Mouse (Mus musculus) cerebellum, adult 8-10 months (tissue): ENCODE measurements around the gene Cox19.
"Not testable (repeated sequence)": the region's sequence is repeated elsewhere in the genome, so short reads cannot be mapped to it uniquely, and the experiment has no call there.

ENCODE experiments used
- DNase-seq: peaks from one replicate; pipeline ENCODE4 v3.0.0; 2022

Cox19 gene

DNA sequence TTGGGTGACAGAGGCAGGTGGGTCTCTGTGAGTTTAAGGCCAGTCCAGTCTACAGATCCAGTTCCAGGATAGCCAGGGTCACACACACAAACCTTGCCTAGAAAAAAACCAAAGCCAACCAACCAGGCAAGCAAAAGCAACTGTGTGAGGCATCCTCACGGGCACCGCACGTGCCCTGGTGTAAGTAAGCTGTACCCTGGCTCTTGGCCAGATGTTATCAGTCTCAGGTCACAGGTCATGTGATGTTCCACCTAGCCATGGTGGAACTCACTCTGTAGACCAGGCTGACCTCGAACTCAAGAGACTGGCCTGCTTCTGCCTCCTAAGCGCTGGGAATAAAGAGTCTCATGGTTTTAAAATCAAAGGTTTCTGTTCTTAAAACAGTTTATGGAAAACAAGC lies 8.0 kb upstream of the Cox19 start:
- DNase-seq = no peak

DNA sequence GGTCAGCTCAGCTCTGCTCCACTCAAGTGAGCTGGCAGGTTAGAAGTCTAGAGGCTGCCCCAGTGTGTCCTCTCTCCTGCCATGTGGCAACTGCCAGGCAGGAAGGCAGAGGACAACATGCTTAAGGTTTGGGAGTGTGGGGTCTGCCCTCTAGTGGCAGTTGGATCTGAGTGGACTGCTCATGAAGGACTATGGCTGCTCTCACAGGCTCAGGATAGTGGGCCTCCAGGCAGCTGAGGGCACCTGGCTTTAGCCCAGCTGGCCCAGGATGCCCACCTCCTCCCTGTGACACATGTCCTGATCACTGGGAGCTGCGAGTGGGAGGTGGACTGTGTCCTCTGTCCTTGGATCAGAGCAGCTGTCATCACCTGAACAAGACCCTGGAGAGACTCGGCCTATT lies 7.4 kb upstream of the Cox19 start:
- DNase-seq = no peak

DNA sequence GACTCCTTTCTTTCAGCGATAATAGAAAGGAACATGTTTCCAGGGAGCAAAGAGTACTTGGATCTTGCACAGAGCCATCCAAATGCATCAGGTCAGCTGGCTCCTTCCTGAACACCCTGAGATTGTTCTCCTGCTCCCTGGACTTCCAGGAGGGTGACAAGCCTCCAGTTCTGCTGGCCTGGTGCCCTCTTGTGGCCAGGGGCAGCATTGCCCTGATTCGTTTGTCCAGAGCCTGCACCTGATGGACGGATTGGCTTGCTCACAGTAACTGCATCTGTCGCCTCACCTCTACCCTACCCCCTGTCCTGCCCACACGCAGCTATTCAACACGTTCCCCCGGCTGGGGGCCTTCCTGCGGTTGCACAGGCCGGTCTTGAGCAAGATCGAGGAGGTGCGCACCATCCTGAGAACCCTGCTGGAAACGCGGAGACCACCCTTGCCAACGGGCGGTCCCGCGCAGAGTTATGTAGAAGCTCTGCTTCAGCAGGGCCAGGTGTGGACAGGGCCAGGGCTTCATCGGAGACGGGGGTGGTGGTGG lies 4.1 kb upstream of the Cox19 start:
- peak; percentile 86 for DNase-seq

DNA sequence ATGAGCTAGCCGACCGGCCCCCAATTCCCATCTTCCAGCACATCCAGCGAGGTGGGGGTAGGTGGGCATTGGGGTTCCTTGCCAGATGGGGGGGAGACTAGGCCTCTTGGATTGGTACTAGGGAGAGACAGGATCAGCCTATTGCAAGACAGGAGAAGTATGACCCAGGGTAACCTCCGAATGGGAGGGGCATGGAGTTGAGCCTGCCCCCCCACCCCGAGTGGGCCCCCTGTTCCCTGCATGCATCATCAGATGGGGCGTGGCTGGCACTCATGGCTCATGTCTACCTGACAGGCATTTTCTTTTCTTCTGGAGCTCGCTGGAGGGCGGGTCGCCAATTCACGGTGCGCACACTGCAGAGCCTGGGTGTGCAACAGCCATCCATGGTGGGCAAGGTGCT lies 2.7 kb upstream of the Cox19 start:
- no peak for DNase-seq

DNA sequence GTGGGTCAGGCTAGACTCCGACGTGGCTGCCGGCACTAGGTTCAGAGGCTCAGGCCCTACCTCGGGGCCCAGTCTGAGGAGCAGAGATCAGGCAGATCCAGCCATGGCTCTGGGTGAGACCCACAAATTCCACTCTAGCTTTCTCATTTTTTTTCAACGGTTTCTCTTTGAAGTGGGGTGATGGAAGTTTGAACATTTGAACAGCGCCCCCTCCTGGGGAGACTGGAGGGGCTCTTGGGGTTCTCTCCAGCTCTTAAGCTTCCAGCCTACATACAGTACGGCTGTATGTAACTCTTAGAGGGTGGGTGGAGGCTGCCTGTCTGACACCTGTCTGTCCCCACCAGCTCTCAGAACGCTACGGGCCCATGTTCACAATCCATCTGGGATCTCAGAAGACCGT lies 2.3 kb upstream of the Cox19 start:
- DNase-seq = no peak

DNA sequence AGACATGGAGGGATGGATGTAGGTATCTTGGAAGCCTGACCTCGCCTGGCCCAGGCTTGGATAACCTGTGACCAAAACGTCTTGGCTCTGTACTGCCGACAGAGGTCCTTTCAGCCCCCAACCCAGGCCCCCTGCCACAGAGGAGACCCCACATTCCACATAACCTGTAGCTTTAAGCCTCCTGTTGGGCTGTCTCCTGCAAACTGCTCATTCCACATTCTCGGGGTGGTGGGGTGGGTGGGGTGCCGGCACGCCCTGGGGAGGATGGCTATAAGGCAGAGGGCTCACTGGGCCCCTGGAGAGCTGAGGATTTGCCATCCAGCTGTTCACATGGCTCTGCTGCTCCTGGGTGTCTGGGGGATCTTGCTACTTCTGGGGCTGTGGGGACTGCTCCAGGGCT lies 1.1 kb upstream of the Cox19 start, which contains the start of gene Cyp2w1:
Gene Cyp2w1 (plus strand): TSS at position 301 of the 400 bp plus-strand sequence.
- DNase-seq = no peak

DNA sequence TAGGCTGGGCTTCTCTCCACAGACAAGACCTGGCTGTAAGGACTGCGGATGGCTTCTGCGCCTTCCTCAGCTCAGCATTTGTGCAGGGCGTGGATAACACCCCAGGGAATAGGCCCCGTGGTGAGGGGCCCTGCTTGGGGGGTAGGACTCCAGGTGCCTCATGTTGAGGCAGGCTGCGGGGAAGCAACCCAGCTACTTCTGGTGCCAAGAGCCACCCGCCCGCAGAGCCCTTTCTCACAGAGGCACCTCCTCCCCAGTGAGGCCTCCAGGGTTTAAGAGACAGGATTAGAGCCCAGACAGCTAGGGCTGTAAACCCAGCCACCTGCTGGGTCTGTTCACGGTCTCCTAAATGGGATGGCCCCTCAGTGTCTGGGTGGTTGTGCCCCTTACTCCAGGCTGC lies 410 bp upstream of the Cox19 start:
- no peak for DNase-seq

DNA sequence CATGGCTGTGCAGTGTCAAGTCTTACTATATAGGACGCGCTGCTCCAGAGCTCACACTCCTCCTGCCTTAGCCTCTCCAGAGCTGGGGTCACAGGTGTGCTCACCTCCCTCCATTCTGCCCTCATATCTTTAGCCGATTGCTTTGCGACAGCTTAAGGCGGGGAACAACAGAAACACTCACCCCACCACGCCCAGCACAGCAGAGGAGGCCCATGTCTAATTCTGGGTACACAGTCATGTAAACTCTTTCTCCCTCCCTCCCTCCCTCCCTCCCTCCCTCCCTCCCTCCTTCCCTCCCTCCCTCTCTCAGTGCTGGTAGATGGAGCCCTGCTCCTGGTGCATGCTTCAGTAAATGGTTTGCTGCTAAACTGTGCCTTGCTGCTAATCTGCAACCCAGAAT lies 1.5 kb downstream of the Cox19 start:
- no peak for DNase-seq

DNA sequence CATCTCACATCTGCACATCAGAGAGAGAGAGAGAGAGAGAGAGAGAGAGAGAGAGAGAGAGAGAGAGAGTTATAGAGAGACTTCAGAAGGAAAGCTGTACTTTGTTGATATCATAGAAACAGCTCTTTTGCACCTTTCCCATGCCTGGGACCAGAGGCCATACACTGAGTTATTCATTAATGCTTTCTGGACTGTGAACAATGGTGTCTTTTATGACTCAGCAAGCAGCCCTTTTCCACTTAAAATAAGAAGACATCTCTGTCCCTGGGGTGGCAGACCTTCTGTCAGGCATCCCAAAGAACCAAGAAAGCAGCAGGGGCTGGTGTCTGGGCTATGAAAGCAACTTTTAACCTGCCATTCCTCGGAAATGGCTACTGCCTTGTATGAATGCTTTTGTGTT lies 4.0 kb downstream of the Cox19 start:
- no peak for DNase-seq

DNA sequence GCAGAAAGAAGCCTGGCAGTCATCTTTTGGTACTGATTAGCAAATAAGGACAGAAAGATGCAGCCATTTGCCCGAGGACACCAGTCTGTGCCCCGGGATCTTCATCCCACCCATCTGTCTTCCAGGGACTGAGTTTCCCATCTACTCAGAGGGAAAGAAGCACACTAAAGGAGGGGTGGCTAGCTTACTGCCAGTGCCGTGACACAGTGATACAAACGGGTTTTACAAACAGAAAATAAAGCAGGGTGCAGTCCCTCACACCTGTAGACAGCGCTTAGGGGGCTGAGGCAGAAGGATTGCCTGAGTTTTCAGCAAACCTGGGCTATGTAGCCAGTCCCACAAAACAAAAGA lies 5.9 kb downstream of the Cox19 start:
- DNase-seq = no peak

DNA sequence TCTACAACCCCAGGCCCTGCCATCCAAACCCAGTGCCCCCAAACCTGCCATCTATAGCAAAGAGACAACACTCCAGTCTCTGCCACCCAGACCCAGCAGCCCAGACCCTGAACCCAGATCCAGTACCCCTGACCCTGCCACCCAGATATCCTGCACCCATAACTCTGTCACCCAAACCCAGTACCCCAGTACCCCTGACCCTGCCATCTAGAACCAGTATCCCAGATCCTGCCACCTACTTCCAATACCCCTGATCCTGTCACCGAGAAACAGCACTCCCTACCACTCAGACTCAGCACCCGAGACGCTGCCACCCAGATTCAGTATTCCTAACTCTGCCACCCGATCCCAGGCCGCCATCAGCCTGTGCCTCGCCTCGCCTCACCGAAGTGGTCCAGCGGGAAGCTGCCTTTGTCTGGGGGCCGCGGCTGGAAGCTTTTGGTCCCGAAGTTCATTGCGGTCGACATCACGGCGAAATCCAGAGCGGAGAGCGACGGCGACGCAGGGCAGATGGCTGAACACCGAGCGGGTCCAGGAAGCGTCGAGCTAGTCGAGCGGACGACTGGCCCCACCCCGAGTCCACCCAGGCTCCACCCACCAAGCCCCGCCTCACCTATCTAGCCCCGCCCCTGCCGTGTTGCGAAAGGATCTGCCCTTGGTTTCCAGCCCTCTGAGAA lies 6.4 kb downstream of the Cox19 start:
- DNase-seq = peak; percentile 91

DNA sequence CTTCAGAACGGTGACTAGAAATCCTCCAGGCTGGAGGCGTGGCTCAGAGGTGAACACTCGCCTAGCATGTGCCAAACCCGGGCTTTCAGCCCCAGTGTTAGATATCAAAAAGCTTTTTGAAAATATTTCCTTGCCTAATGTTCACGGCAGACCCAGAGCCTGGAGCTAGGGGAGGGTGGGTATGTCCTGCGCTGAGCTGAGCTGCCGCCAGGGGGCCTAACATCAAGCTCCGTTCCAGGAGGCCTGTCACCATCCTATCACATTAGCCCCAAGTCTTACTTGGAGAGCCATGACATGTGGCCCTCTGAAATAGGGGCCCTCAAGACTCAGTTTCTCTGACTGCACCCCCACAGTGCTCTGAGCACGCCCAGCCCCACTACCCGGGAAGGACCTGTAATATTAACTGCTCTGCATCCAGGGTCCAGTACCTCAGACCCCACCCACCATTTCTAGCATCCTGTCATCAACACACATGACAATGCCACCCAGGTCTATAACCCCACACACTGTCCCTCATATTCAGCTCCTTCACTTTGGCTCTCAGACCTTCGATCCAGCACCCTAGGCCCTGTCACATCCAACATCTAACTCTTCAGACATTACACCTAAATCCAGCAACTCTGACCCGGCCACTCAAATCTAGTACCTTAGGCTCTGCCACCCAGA lies 7.1 kb downstream of the Cox19 start:
- peak; percentile 70 for DNase-seq

DNA sequence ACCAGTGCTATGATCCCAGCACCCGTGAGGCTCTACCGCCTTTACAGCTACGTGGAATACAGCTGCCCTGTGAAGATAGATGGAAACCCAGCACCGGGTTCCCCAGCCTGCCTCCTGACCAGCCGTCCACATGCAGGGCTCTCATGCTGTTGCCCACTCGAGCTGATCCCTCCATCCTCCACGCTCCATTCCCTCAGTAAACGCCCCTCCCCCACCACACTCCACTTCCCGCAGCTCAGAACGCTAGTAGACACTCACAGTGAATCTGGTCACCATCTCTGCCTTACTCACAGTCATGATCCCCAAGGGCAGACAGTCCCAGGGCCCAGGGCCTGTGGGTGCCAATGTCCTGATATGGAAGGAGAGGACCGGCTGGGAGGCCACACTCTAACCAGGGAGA lies 12.3 kb downstream of the Cox19 start:
- no peak for DNase-seq

DNA sequence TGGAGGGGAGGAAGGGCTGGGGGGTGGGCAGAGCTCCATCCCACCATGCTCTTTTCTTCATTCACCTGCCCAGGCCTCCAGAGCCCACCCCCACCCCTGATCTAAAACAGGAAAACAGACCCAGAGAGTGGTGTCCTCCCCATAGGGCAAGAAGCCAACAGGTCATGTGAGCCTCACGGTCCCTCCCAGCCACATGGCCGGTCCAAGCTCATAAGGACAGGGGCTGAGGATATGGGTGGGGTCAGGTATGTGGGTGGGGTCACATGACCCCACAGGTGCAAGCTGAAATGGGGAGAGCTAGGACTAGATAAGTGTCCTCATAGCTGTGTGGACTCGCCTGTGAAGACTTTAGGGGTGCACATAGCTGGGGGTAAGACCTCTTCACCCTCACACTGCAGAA lies 12.8 kb downstream of the Cox19 start:
- no peak for DNase-seq

DNA sequence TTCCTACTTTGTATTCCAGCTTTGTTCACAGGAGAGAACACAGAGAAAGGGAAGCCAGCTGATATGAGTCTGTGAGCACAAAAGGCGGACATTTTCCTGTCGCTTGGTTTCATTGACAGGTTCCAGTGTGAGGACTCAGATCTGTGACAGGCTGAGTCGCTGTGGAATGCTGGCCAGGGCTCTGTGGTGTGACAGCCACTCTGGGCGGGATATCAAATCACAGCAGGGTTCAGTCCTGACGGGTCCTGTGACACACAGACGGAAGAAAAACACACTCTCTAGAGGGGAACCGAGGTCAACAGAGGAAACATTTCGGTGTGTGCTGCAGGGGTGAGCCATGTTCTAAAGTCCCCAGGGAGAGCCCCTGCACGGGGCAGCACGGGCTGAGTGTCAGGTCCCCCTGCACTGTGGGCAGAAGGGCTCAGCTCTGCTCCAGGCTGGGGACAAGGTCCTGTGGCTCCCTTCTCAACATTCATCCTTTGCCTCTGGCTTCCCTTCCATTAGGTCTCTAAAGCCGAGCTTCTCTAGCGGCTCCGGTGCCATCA lies 13.3 kb downstream of the Cox19 start:
- peak; percentile 86 for DNase-seq

DNA sequence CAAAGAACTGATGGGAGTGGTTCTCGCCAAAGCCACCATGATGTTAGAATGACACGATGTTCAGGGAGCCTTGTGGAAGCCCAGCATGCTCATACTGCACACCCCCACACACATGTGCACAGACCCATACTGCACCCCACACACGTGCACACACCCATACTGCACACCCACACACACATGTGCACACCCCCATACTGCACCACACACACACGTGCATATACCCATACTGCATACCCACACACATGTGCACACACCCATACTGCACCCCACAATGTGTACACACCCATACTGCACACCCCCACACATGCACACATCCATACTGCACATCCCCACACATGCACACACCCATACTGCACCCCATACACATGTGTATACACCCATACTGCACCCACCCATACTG lies 15.6 kb downstream of the Cox19 start:
- DNase-seq = no peak

DNA sequence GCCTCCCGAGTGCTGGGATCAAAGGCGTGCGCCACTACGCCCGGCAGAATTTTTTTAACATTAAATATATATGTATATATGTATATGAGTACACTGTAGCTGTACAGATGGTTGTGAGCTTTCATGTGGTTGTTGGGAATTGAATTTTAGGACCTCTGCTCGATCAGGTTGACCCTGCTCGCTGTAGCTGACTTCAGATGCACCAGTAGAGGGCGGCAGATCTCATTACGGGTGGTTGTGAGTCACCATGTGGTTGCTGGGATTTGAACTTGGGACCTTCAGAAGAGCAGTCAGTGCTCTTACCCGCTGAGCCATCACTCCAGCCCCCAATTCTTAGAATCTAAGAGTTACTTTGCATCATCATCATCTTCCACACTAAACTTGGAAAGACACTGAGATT lies 16.8 kb downstream of the Cox19 start:
- not testable (repeated sequence) for DNase-seq

DNA sequence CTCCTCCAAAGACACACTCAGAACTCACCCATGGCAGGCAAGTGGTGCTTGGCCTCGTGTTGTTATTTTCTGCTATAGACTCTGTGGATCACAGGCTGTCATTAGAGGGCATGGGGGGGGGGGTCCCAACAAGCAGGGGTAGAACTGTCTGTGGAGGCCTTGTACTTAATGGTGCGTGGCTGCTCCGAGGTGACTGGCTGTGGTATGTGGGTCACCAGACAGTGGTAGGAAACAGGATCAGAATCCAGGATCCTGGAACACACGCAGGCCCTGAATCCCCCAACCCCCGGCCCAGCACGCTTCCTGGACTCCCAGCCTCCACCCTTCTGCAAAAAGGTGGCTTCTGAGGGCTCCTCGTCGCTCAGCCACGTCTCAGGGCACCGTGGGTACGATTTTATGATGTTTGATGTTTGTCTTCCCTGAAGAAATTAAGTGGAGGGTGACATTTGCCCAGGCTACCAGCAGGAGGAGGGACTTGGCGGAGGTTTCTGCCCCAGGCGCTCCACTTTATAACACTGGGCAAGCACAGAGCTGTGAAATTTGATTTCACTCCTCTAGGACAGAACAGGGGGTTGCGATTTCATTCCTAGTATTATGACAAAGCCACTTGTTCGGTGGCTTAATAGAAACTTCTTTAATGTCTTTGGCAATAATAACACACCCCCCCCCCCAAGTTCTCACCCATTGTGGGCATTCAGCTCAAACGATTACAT lies 17.8 kb downstream of the Cox19 start:
- DNase-seq = no peak

DNA sequence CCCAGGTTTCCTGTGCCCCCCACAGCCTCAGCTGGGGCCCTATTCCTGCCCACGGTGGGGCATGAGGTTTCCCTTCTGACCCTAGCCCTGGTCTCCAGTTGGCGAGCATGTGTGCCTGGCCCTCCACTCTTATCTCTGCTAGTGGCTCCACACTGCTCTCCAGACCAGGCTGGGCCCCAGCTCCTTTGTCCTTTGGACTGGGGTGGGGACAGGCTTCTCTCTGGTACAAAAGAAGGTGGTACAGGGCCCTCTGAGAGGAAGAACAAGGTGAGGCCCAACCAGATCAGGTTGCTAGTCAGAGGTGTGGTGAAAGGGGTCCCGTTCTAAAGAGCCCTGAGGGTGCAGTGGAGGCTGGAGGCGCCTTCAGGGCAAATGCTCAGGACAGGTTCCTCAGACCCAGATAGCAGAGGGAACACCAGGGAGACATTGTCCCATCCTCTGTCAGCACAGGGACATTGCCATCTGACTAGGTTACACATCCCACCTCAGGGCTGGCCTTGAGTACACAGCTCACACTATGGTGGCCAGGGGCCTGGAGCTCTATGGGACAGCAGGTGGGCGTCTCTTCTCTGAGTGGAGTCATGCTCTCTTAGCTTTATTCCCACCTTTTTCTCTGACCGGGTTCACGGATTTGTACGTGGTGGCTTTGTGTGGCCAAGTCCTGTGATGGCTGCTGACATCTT lies 18.5 kb downstream of the Cox19 start:
- DNase-seq = no peak

DNA sequence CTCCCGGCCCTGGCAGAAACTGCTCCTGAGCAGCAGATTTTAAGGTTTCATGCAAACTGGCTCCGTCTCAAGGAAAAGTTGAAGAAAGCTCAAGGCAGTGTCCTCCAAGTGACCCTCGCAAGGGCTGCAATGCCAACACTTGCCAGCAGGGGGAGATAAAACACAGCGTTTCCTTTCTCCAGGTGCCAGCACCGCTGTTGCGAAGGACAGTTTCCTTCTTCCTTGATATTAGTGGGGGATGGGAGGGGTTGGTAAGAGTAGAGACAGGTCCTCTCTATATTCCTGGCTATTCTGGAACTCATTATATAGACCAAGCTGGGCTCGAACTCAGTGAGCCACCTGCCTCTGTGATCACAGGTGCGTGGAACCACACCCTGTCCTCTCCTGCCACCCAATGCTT lies 19.5 kb downstream of the Cox19 start:
- DNase-seq = peak; percentile 86

DNA sequence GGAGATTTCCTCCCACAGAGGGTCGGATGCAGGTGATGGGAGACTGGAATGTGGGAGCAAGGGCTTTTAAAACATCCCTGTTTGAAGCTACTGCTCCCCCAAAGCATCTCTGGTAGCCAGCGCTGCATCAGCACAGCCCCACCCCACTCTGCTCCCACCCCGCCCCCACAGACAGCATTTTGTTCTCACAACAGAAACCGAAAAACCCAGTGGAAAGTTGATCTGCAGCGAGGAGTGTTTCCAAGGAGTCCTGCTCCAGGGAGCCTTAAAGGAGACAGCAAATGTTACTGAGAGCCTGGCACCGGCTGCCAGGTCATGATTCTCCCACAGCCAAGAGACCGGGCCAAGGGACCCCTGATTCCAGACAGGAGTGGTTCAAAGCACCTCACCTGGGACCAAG lies 20.5 kb downstream of the Cox19 start:
- no peak for DNase-seq

DNA sequence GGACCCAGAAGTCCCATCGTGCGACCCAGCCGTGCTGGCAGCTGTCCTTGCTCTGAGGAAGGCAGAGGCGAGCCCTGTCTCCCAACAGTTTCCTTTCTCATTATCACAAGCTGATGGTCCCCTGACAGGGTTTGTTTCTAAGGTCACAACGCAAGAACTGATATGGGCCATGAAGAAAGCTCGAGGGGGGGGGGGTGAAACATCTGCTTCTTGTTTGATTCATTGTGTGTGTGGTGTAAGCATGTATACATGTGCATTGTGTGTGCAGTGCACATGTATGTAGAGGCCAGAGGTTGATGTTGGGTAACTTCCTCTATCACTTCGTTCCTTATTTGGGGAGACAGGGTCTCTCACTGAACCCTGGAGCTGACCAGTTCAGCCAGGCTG lies 23.6 kb downstream of the Cox19 start:
- no peak for DNase-seq

DNA sequence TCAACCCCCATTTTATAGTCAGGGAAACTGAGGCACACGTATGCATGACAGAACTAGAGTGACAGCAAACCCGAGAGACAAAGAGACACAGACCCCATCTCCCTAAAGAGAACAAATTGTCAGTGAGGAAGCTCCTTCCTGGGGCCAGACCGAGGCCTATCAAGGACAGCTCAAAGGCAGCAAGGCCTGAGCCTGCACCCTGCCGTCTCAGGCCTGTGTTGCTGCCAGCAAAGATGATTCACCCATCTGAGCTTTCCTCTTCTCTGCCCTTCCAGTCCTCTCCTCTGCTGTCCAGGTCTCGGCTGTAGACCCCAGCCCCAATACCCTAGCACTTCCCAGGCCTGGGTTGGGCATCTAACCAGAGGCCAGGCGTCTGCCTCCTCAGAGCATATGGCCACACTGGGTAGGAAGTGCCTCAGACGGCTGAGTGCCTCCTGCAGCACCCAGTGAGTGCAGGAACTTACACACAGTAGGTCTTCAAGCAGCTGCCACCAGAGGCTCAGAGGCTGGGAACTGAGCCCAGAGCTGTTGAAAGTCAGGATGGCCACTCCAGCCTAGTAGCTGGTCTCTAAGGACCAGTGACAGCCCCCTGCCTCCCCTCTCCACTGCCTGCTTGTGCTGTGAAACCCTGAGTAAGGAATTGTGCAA lies 24.1 kb downstream of the Cox19 start:
- no peak for DNase-seq
